Mouse (Mus musculus): ENCODE data around the gene Hemk1. TPM values are rescaled to one million over a fixed set of nuclear protein-coding genes. Genes with fewer than 3 reads are reported as not detected.

Hemk1 gene
- polyA plus RNA-seq, 1 experiment from 2014 or later: 11.8 TPM

DNA sequence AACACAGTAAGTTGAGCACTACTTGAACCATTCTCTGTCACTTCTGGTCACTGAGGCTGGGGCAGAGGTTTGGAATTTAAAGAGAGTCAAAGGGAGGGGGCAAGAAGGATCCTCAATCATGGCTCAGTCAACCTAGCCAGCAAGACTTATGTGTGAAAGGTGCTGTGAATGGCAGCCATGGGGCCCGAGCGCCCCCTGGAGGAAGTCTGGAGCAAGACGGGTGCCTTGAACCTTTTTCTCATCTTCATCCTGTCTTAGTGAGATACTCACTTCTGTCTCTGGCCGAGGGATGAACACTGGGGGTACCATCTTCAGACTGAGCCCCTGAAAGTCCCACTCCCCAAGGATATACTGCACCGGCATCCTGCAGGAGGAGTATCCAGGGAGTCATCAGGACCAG, 2.2 kb downstream of the Hemk1 start:
- H3K36me3 ChIP-seq (ENCODE audit: control insufficient read depth, insufficient read depth, low read length): no peaks in the 10 kb centered on the region
- 8% methylated on average over 5 of the region's 5 CpGs for WGBS
- no peaks in the 10 kb centered on the region for H3K9me3 ChIP-seq (replicated peaks; ENCODE audit: control insufficient read depth, low read length)
- H3K4me1 ChIP-seq (ENCODE audit: control insufficient read depth, insufficient read depth, low read length): peaks cover 6% of the 10 kb centered on the region; the same call in 1 of the 2 replicates
- H3K4me3 ChIP-seq (replicated peaks; ENCODE audit: low read length): no peak overlapping the region
- H3K27me3 ChIP-seq (ENCODE audit: control insufficient read depth, insufficient read depth, low read length): no peaks in the 10 kb centered on the region
- no peak overlapping the region for H3K27ac ChIP-seq (ENCODE audit: low read length)
- ATAC-seq (ENCODE audit: insufficient read depth, low FRiP score): no peak
- H3K9ac ChIP-seq (ENCODE audit: low read length): no peak overlapping the region
- H3K4me2 ChIP-seq (ENCODE audit: low read depth, low read length): no peak overlapping the region

DNA sequence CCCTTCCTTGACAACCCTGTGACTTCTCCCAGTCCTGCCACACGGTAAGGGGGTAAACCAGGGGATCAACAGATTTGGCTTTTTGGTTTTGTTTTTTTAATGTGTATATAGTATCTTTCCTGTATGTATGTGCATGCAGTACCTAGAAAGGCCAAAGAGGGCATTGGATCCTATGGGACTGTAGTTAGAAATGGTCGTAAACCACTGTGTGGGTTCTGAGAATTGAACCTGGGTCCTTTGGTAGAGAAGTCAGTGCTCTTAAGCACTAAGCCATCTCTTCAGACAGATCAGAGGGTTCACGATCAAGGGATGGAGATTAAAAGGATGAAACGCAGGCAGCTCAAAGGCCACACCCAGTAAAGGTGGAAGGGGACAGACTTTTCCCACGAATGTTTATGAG, 3.1 kb downstream of the Hemk1 start:
- no peak overlapping the region for H3K4me3 ChIP-seq (replicated peaks; ENCODE audit: low read length)
- ATAC-seq (ENCODE audit: insufficient read depth, low FRiP score): no peak
- no peak overlapping the region for H3K4me2 ChIP-seq (ENCODE audit: low read depth, low read length)
- peaks cover 6% of the 10 kb centered on the region; the same call in 1 of the 2 replicates for H3K4me1 ChIP-seq (ENCODE audit: control insufficient read depth, insufficient read depth, low read length)
- 82% methylated on average over 5 of the region's 5 CpGs for WGBS
- H3K27me3 ChIP-seq (ENCODE audit: control insufficient read depth, insufficient read depth, low read length): no peaks in the 10 kb centered on the region
- H3K36me3 ChIP-seq (ENCODE audit: control insufficient read depth, insufficient read depth, low read length): no peaks in the 10 kb centered on the region
- H3K27ac ChIP-seq (ENCODE audit: low read length): no peak overlapping the region
- H3K9ac ChIP-seq (ENCODE audit: low read length): no peak overlapping the region
- no peaks in the 10 kb centered on the region for H3K9me3 ChIP-seq (replicated peaks; ENCODE audit: control insufficient read depth, low read length)

DNA sequence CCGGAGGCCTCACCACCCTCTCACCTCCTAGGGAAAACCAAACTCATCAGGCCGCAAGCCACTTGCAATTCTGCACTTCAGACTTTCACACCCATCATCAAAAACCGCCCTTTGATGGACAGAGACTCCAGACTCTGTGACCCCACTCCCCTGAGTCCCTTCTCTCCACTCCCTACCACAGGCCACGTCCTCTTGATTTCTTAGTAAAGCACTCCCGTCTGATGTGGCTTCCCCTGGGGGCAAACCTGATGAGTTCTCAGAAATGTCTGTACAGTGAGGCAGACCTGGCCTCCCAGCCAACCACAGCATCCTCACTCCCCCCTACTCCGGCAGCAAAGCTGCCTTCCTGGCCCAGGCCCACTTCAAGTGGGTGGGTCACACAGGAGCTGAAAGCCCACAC, 3.8 kb downstream of the Hemk1 start:
- no peak overlapping the region for H3K9ac ChIP-seq (ENCODE audit: low read length)
- WGBS: 87% methylated on average over 6 of the region's 6 CpGs
- no peaks in the 10 kb centered on the region for H3K27me3 ChIP-seq (ENCODE audit: control insufficient read depth, insufficient read depth, low read length)
- no peak overlapping the region for H3K4me2 ChIP-seq (ENCODE audit: low read depth, low read length)
- ATAC-seq (ENCODE audit: insufficient read depth, low FRiP score): no peak
- no peaks in the 10 kb centered on the region for H3K36me3 ChIP-seq (ENCODE audit: control insufficient read depth, insufficient read depth, low read length)
- H3K27ac ChIP-seq (ENCODE audit: low read length): no peak overlapping the region
- no peak overlapping the region for H3K4me3 ChIP-seq (replicated peaks; ENCODE audit: low read length)
- no peaks in the 10 kb centered on the region for H3K9me3 ChIP-seq (replicated peaks; ENCODE audit: control insufficient read depth, low read length)
- peaks cover 6% of the 10 kb centered on the region; the same call in 1 of the 2 replicates for H3K4me1 ChIP-seq (ENCODE audit: control insufficient read depth, insufficient read depth, low read length)

DNA sequence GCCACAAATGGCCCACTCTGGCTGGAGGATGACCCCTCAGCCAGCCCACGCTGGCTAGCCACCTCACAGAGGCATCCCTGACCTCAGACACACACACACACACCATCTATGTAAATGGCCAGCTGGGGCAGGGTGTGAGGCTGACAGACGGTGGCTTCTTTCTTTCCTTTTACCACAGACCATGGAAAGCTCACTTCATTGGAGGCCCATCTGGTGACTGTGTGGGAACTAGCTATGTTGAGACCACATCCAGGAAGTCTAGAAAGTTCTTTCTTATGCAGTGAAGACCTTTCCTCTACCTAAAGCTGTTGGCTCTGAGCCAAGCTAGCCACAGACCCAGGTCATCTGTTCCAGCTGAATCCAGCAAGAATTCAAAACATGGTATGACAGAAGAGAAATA, 4.5 kb downstream of the Hemk1 start:
- Histone ChIP-seq H3K4me2 (ENCODE audit: low read depth, low read length) (no peak overlapping the region), H3K27ac (ENCODE audit: low read length) (no peak overlapping the region), H3K9ac (ENCODE audit: low read length) (no peak overlapping the region), H3K4me3 (replicated peaks; ENCODE audit: low read length) (no peak overlapping the region), H3K9me3 (replicated peaks; ENCODE audit: control insufficient read depth, low read length) (no peaks in the 10 kb centered on the region), H3K4me1 (ENCODE audit: control insufficient read depth, insufficient read depth, low read length) (peaks cover 6% of the 10 kb centered on the region; the same call in 1 of the 2 replicates), H3K27me3 (ENCODE audit: control insufficient read depth, insufficient read depth, low read length) (no peaks in the 10 kb centered on the region), H3K36me3 (ENCODE audit: control insufficient read depth, insufficient read depth, low read length) (no peaks in the 10 kb centered on the region)
- 59% methylated on average over 2 of the region's 2 CpGs for whole genome bisulfite sequencing
- ATAC-seq (ENCODE audit: insufficient read depth, low FRiP score): no peak

DNA sequence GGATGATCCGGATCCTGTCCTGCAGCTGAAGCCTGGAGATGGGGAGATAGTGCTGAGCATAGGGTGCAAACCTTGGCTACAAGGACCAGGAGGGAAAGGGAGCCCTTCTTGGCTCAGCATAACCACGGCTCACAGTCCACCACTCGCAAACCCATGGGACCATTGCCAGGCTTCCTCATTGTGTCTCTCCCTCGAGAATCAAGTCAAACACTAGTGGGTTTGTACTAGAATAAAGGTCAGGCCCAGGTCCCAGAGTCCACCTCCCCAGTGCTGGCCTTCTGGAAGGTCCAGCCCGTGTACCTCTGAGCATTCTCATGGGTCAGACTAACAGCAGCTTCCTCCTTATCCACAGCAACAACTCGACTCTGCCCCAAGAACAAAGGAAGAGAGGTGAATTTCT, 7.4 kb downstream of the Hemk1 start:
- ATAC-seq (ENCODE audit: insufficient read depth, low FRiP score): no peak
- Histone ChIP-seq H3K27me3 (ENCODE audit: control insufficient read depth, insufficient read depth, low read length) (no peaks in the 10 kb centered on the region), H3K4me2 (ENCODE audit: low read depth, low read length) (no peak overlapping the region), H3K4me1 (ENCODE audit: control insufficient read depth, insufficient read depth, low read length) (no peaks in the 10 kb centered on the region), H3K27ac (ENCODE audit: low read length) (no peak overlapping the region), H3K4me3 (replicated peaks; ENCODE audit: low read length) (no peak overlapping the region), H3K9me3 (replicated peaks; ENCODE audit: control insufficient read depth, low read length) (no peaks in the 10 kb centered on the region), H3K9ac (ENCODE audit: low read length) (no peak overlapping the region), H3K36me3 (ENCODE audit: control insufficient read depth, insufficient read depth, low read length) (no peaks in the 10 kb centered on the region)
- WGBS: 83% methylated on average over 6 of the region's 6 CpGs

DNA sequence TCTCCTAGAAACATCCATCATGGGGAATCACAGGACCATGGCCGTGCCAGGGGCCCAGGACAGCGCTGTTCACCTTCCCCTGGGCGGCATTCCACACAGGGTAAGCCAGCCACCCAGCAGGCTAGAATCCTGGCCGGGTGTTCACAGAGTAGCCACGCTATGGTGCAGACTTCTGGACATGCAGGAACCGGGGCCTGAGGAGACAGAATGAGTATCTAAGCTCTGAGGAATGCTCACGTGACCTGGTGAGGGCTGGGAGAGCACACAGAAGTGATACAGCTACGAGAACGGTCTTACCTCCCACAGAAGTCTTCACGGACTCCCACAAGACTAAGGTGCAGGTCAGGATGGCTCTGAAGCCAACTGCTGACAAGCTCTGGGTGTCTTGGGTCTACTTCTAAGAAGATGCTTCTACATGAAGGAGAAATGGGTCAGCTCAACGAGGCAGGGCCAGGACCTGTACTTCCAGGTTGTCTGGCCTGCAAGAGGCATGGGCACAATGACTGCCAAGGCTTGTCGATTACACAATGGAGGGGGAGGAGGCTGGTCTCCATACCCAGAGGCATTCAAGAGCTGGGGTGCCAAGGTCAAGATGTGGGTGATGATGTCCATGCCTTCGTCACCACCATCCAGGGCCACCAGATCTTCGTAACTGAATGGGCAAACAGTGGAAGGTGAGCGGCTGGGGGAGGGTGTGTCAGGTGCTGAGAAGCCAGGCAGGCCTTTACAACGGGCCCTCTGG, 10.1 kb downstream of the Hemk1 start:
- no peak for ATAC-seq (ENCODE audit: insufficient read depth, low FRiP score)
- Histone ChIP-seq H3K4me2 (ENCODE audit: low read depth, low read length) (no peak overlapping the region), H3K27ac (ENCODE audit: low read length) (no peak overlapping the region), H3K4me3 (replicated peaks; ENCODE audit: low read length) (no peak overlapping the region), H3K9ac (ENCODE audit: low read length) (no peak overlapping the region), H3K9me3 (replicated peaks; ENCODE audit: control insufficient read depth, low read length) (no peaks in the 10 kb centered on the region), H3K27me3 (ENCODE audit: control insufficient read depth, insufficient read depth, low read length) (no peaks in the 10 kb centered on the region), H3K36me3 (ENCODE audit: control insufficient read depth, insufficient read depth, low read length) (no peaks in the 10 kb centered on the region), H3K4me1 (ENCODE audit: control insufficient read depth, insufficient read depth, low read length) (no peaks in the 10 kb centered on the region)
- WGBS: 87% methylated on average over 16 of the region's 16 CpGs

DNA sequence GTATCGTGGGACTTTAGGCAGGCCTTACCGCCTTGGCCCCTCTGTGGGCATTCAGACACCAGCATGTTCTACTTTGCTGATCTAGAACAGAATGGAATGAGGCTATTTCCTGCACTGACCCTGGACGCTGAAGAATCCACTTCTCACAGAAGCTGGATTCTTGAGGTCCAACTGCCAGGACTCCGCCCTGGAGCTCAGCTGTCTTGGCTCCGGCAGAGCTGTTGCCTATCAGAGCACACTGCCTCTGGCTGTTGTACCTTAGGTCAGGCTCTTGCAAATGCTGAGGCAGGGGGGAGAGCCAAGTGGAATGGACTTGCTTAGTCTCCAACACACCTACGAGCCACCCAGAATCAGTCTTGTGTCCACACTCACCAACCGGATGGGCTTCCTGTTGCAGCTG, 12.2 kb downstream of the Hemk1 start:
- H3K27me3 ChIP-seq (ENCODE audit: control insufficient read depth, insufficient read depth, low read length): no peaks in the 10 kb centered on the region
- H3K4me3 ChIP-seq (replicated peaks; ENCODE audit: low read length): no peak overlapping the region
- H3K36me3 ChIP-seq (ENCODE audit: control insufficient read depth, insufficient read depth, low read length): no peaks in the 10 kb centered on the region
- no peak overlapping the region for H3K4me2 ChIP-seq (ENCODE audit: low read depth, low read length)
- ATAC-seq (ENCODE audit: insufficient read depth, low FRiP score): no peak
- H3K27ac ChIP-seq (ENCODE audit: low read length): no peak overlapping the region
- H3K9ac ChIP-seq (ENCODE audit: low read length): no peak overlapping the region
- no peaks in the 10 kb centered on the region for H3K4me1 ChIP-seq (ENCODE audit: control insufficient read depth, insufficient read depth, low read length)
- 77% methylated on average over 7 of the region's 7 CpGs for WGBS
- no peaks in the 10 kb centered on the region for H3K9me3 ChIP-seq (replicated peaks; ENCODE audit: control insufficient read depth, low read length)

DNA sequence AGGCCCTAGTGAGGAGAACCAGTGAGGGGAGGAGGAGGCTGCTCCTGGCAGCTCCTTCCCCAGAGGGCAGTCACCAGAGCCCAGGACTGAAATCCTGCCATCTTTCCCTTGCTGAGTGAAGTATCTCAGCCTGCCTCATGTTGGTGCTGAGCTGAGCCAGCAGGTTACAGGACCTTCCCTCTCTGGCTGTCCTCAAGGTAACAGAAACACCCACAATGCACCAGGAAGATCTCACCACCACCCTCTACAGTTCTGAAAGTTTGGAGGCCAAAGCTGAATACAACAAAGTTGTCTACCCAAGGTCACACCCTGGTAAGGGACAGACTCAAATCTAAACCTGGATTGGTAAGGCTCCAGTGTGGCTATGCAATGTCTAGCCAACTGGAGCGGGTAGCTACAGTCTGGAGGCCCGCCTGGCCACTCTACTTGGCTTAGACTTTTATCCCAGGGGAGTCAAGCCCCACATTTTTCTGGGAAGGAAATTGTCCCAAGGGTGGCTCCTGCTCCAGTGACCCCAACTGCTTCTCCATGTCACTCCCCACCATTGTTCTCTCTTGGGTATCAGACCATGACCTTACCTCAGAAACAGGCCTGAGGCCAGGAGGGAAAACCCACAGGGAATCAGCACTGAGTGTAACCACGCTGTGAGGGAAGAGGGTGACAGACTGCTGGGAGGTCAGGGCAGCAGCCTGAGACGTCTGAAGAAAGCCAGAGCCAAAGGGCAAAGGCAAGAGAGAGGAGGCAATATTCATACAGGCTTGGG, 13.2 kb downstream of the Hemk1 start:
- H3K36me3 ChIP-seq (ENCODE audit: control insufficient read depth, insufficient read depth, low read length): no peaks in the 10 kb centered on the region
- no peak overlapping the region for H3K9ac ChIP-seq (ENCODE audit: low read length)
- H3K27me3 ChIP-seq (ENCODE audit: control insufficient read depth, insufficient read depth, low read length): no peaks in the 10 kb centered on the region
- no peak overlapping the region for H3K4me3 ChIP-seq (replicated peaks; ENCODE audit: low read length)
- WGBS: 70% methylated on average over 4 of the region's 4 CpGs
- no peak overlapping the region for H3K4me2 ChIP-seq (ENCODE audit: low read depth, low read length)
- H3K27ac ChIP-seq (ENCODE audit: low read length): no peak overlapping the region
- no peak for ATAC-seq (ENCODE audit: insufficient read depth, low FRiP score)
- no peaks in the 10 kb centered on the region for H3K4me1 ChIP-seq (ENCODE audit: control insufficient read depth, insufficient read depth, low read length)
- no peaks in the 10 kb centered on the region for H3K9me3 ChIP-seq (replicated peaks; ENCODE audit: control insufficient read depth, low read length)

DNA sequence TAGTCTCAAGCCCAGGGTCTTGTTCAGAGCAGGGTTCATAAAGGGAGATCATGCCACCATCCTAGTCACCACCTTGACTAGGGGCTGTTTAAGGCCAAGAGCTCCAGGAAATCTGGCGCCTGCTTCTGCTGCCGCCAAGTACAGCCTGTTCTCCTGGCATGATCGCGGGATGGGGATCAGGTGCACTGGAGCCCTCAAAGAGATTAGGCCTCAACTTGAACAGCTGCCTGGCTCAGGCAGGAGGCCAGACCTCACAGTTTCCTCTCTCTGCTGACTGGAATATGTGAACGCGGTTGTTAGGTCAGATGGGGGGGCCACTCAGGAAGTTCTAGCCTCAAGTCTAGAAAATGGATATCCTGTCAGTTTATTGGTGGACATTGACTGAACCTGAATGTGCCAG, 14.6 kb downstream of the Hemk1 start:
- WGBS: 58% methylated on average over 6 of the region's 6 CpGs
- no peaks in the 10 kb centered on the region for H3K9me3 ChIP-seq (replicated peaks; ENCODE audit: control insufficient read depth, low read length)
- ATAC-seq (ENCODE audit: insufficient read depth, low FRiP score): no peak
- no peaks in the 10 kb centered on the region for H3K27me3 ChIP-seq (ENCODE audit: control insufficient read depth, insufficient read depth, low read length)
- H3K4me1 ChIP-seq (ENCODE audit: control insufficient read depth, insufficient read depth, low read length): no peaks in the 10 kb centered on the region
- no peak overlapping the region for H3K27ac ChIP-seq (ENCODE audit: low read length)
- H3K4me3 ChIP-seq (replicated peaks; ENCODE audit: low read length): no peak overlapping the region
- H3K4me2 ChIP-seq (ENCODE audit: low read depth, low read length): no peak overlapping the region
- H3K36me3 ChIP-seq (ENCODE audit: control insufficient read depth, insufficient read depth, low read length): no peaks in the 10 kb centered on the region
- H3K9ac ChIP-seq (ENCODE audit: low read length): no peak overlapping the region
